Mouse (Mus musculus): ENCODE measurements at regions not wholly inside any gene's neighbourhood (a gene's known extent, or its start where the extent isn't known, plus 50 kb on each side); places are given as distances from the start of the nearest gene placed in this dataset.
"Not testable (repeated sequence)": the region's sequence is repeated elsewhere in the genome, so short reads cannot be mapped to it uniquely, and the experiment has no call there.

DNA sequence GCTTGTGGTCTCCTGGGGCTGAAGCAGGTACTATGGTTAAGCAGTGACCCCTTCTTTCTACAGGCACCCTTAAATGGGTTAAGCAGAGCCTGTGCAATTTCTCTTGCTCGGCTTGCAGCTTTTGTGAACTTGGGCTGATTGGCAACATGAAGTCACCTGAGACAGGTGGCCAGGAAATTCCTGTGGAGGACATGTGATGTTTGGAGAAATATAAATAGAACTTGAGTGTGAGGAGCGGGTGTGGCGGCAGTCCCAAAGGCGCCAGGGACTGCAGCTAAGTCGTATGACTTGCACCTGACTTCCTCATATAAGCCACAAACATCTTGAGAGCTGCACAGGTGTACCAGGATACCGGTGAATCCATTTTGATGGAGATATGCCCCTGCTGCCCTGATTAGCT is 88.8 kb downstream of the Speer3 start:
- TF ChIP-seq MAFK (IDR thresholded peaks at IDR 0.05; ENCODE audit: insufficient read depth, low read depth, low read length); ZNF384 (IDR thresholded peaks at IDR 0.05; ENCODE audit: low read depth, low read length): not testable (repeated sequence)

Data from ES-E14 (cell line).